Mouse (Mus musculus) MEL (cell line): ENCODE measurements around the gene Lipi. TPM values are rescaled to one million over a fixed set of nuclear protein-coding genes. Genes with fewer than 3 reads are reported as not detected.

Experiments used
- DNase-seq: peaks from one replicate; pipeline ENCODE4 v3.0.0; 2011; ENCODE audit warnings: low read depth, low spot score
- H3K27ac ChIP-seq: 2 replicates; pipeline ENCODE4 v1.5.1; 2012; ENCODE audit warnings: low read depth, mild to moderate bottlenecking, control low read depth, low read length, moderate library complexity; ENCODE audit not compliant: control insufficient read depth
- H3K27me3 ChIP-seq, 2 experiments: fragments of 150-350 bp in 1 of 2; sonication (generic) in 1 of 2; 2 replicates each; pipeline ENCODE4 v1.6.1; 2012; ENCODE audit warnings: low read length in 2 of 2, mild to moderate bottlenecking in 2 of 2, improper control_type of control experiment in 1 of 2, moderate library complexity in 1 of 2; ENCODE audit not compliant: insufficient read depth in 2 of 2, control insufficient read depth in 1 of 2
- H3K36me3 ChIP-seq, 2 experiments: 2 replicates each; pipeline ENCODE4 v1.6.1; 2012 to 2014; ENCODE audit warnings: low read length in 2 of 2, improper control_type of control experiment in 1 of 2, inconsistent platforms in 1 of 2, mild to moderate bottlenecking in 1 of 2; ENCODE audit not compliant: insufficient read depth in 2 of 2, control insufficient read depth in 1 of 2
- H3K4me1 ChIP-seq, 2 experiments: fragments of 150-350 bp in 1 of 2; sonication (generic) in 1 of 2; 2 replicates each; pipeline ENCODE4 v1.6.1; 2012; ENCODE audit warnings: low read length in 2 of 2, improper control_type of control experiment in 1 of 2, mild to moderate bottlenecking in 1 of 2; ENCODE audit not compliant: insufficient read depth in 2 of 2, control insufficient read depth in 1 of 2
- H3K4me3 ChIP-seq, 2 experiments: fragments of 150-350 bp in 1 of 2; sonication (generic) in 1 of 2; 2 replicates each; pipeline ENCODE4 v1.5.1; 2012; ENCODE audit warnings: low read depth in 2 of 2, low read length in 2 of 2, mild to moderate bottlenecking in 2 of 2, moderate library complexity in 2 of 2, control low read depth in 1 of 2, improper control_type of control experiment in 1 of 2; ENCODE audit not compliant: control insufficient read depth in 1 of 2, insufficient read depth in 1 of 2
- H3K79me2 ChIP-seq: 2 replicates; pipeline ENCODE4 v1.6.1; 2012; ENCODE audit warnings: mild to moderate bottlenecking, low read length, moderate library complexity; ENCODE audit not compliant: control insufficient read depth, poor library complexity, insufficient read depth
- H3K9ac ChIP-seq: 2 replicates; pipeline ENCODE4 v1.6.1; 2012; ENCODE audit warnings: low read depth, mild to moderate bottlenecking, control low read depth, low read length, moderate library complexity; ENCODE audit not compliant: control insufficient read depth, poor library complexity, severe bottlenecking
- H3K9me3 ChIP-seq: fragments of 150-350 bp; sonication (generic); replicated peaks from 2 replicates; pipeline ENCODE4 v1.6.1; 2012; ENCODE audit warnings: mild to moderate bottlenecking, low read length, improper control_type of control experiment, moderate library complexity; ENCODE audit not compliant: insufficient read depth
- ELF1 ChIP-seq: IDR thresholded peaks from 2 replicates; pipeline ENCODE4 v1.6.1; 2014; ENCODE audit warnings: low read depth, mild to moderate bottlenecking, inconsistent platforms, low read length, improper control_type of control experiment, moderate library complexity
- JUND ChIP-seq: IDR thresholded peaks from 2 replicates; pipeline ENCODE4 v1.6.1; 2011; ENCODE audit warnings: low read depth, mild to moderate bottlenecking, improper control_type of control experiment, low read length
- MAFK ChIP-seq: IDR thresholded peaks from 2 replicates; pipeline ENCODE4 v1.6.1; 2011; ENCODE audit warnings: low read depth, mild to moderate bottlenecking, low read length, improper control_type of control experiment, borderline replicate concordance
- MAX ChIP-seq: IDR thresholded peaks from 2 replicates; pipeline ENCODE4 v1.6.1; 2011; ENCODE audit warnings: low read length, improper control_type of control experiment
- MEF2A ChIP-seq: IDR thresholded peaks from 2 replicates; pipeline ENCODE4 v1.6.1; 2014; ENCODE audit warnings: low read depth, mild to moderate bottlenecking, inconsistent platforms, low read length, improper control_type of control experiment; ENCODE audit not compliant: poor library complexity, insufficient replicate concordance, severe bottlenecking; ENCODE audit errors: extremely low read depth
- MXI1 ChIP-seq: IDR thresholded peaks from 2 replicates; pipeline ENCODE4 v1.6.1; 2011; ENCODE audit warnings: mild to moderate bottlenecking, low read depth, low read length, improper control_type of control experiment
- MYB ChIP-seq: IDR thresholded peaks from 2 replicates; pipeline ENCODE4 v1.6.1; 2011; ENCODE audit warnings: mild to moderate bottlenecking, low read depth, low read length, improper control_type of control experiment
- MYC ChIP-seq: IDR thresholded peaks from 2 replicates; pipeline ENCODE4 v1.6.1; 2011; ENCODE audit warnings: low read depth, mild to moderate bottlenecking, low read length, improper control_type of control experiment, moderate library complexity
- NRF1 ChIP-seq: IDR thresholded peaks from 2 replicates; pipeline ENCODE4 v1.6.1; 2014; ENCODE audit warnings: low read depth, mild to moderate bottlenecking, inconsistent platforms, low read length, improper control_type of control experiment, moderate library complexity; ENCODE audit not compliant: poor library complexity, insufficient read depth, severe bottlenecking
- POLR2AphosphoS5 ChIP-seq: IDR thresholded peaks from 2 replicates; pipeline ENCODE4 v1.6.1; 2012; ENCODE audit warnings: low read depth, borderline replicate concordance, mild to moderate bottlenecking, inconsistent platforms, low read length, moderate library complexity, mixed read lengths
- TBP ChIP-seq: IDR thresholded peaks from 2 replicates; pipeline ENCODE4 v1.8.0; 2011; ENCODE audit warnings: low read depth, low read length, improper control_type of control experiment
- TCF12 ChIP-seq: IDR thresholded peaks from 2 replicates; pipeline ENCODE4 v1.6.1; 2014; ENCODE audit warnings: low read depth, mild to moderate bottlenecking, inconsistent platforms, low read length, improper control_type of control experiment, moderate library complexity
- USF1 ChIP-seq: IDR thresholded peaks from 2 replicates; pipeline ENCODE4 v1.6.1; 2014; ENCODE audit warnings: low read depth, mild to moderate bottlenecking, inconsistent platforms, low read length, improper control_type of control experiment, moderate library complexity
- USF2 ChIP-seq, 2 experiments: IDR thresholded peaks; 2 replicates each; pipeline ENCODE4 v1.6.1; 2011 to 2012; ENCODE audit warnings: improper control_type of control experiment in 2 of 2, low read length in 2 of 2, borderline replicate concordance in 1 of 2, inconsistent platforms in 1 of 2, low read depth in 1 of 2, mild to moderate bottlenecking in 1 of 2; ENCODE audit not compliant: insufficient read depth in 1 of 2
- ZC3H11A ChIP-seq: IDR thresholded peaks from 2 replicates; pipeline ENCODE4 v1.6.1; 2012; ENCODE audit warnings: low read depth, mild to moderate bottlenecking, inconsistent platforms, low read length, improper control_type of control experiment
- ZMIZ1 ChIP-seq: IDR thresholded peaks from 2 replicates; pipeline ENCODE4 v1.6.1; 2012; ENCODE audit warnings: low read depth, mild to moderate bottlenecking, inconsistent platforms, low read length, improper control_type of control experiment, moderate library complexity
- polyA plus RNA-seq, 2 experiments: library from polyadenylated mRNA; stranded (reverse) in 1 of 2; unstranded in 1 of 2; fragments of >175 nt in 1 of 2; fragments of >200 nt in 1 of 2; gene quantifications; 2 replicates each; pipeline versions ENCODE4 v1.2.1 to v1.2.4; 2012; ENCODE audit warnings: low replicate concordance in 2 of 2, low read depth in 1 of 2; ENCODE audit not compliant: insufficient read length in 2 of 2, insufficient read depth in 1 of 2, missing spikeins in 1 of 2
- total RNA-seq: library from RNA; depleted of rRNA; stranded (reverse); fragments of 300-350 nt; gene quantifications from 2 replicates; pipeline ENCODE4 v1.2.3, GENCODE M21; 2012

The Lipi gene
- total and polyA plus RNA-seq, 3 experiments = not detected

GRCm38 (mm10) chr16:75592671-75593500 is 7.0 kb upstream of the Lipi start, which contains the start of gene Rbm11:
Gene Rbm11, plus strand, starts transcription at chr16:75592844.
- Histone ChIP-seq H3K4me1 (no peaks in the 10 kb centered on the region), H3K27ac (no peak within 1 kb of the TSS), H3K79me2 (no peaks in the 10 kb centered on the region), H3K36me3 (peaks cover 0 to 2% of the 10 kb centered on the region in 2 experiments; a peak in 1 of 4 replicates), H3K9me3 (no peaks in the 10 kb centered on the region), H3K27me3 (peaks cover 1 to 2% of the 10 kb centered on the region in 2 experiments), H3K4me3 (peak within 1 kb of the TSS; percentile 65 to 85), H3K9ac (peak within 1 kb of the TSS; percentile 43)
- DNase-seq = peak; percentile 74
- peak; percentile 42; the same call in 1 of the 2 replicates for TF ChIP-seq NRF1
- no peak for TF ChIP-seq MAX

- no peak overlapping the region for H3K9ac ChIP-seq
- H3K27ac ChIP-seq = no peak overlapping the region
- TF ChIP-seq JUND (no peak), ELF1 (no peak), MXI1 (no peak), TCF12 (no peak), MEF2A (no peak), MAFK (no peak), USF1 (no peak), POLR2AphosphoS5 (no peak), ZMIZ1 (no peak), ZC3H11A (no peak), MYC (no peak), TBP (no peak), MAX (no peak), USF2 (IDR thresholded peaks at IDR 0.05; ENCODE audit: borderline replicate concordance in 1 of 2, insufficient read depth in 1 of 2, low read depth in 1 of 2, low read length in 2 of 2) (no peak), MYB (no peak)
- no peak overlapping the region for H3K4me3 ChIP-seq
- DNase-seq = no peak
- no peaks in the 10 kb centered on the region for H3K4me1 ChIP-seq
- H3K36me3 ChIP-seq = no peaks in the 10 kb centered on the region
- no peaks in the 10 kb centered on the region for H3K9me3 ChIP-seq
- peaks cover 2 to 13% of the 10 kb centered on the region in 2 experiments; a peak in 3 of 4 replicates for H3K27me3 ChIP-seq
- no peaks in the 10 kb centered on the region for H3K79me2 ChIP-seq
Measured at GRCm38 (mm10) chr16:75586466-75586865, 605 bp upstream of the Lipi start.
